Mouse (Mus musculus): Measurements from ENCODE around the gene Grm1.

- TF ChIP-seq POLR2A (IDR thresholded peaks at IDR 0.05; ENCODE audit: borderline replicate concordance, extremely low read depth, low read depth, low read length), result no peak
- no peak for TF ChIP-seq CTCF (IDR thresholded peaks at IDR 0.05; ENCODE audit: insufficient read depth, low read length)
These were observed 422.2 kb downstream of the Grm1 start for GRCm38 (mm10) chr10:10659976-10660375.

All from lung, adult 2 months (tissue).